Mouse (Mus musculus): ENCODE results near the gene Ergic1.

Gene Ergic1

DNA sequence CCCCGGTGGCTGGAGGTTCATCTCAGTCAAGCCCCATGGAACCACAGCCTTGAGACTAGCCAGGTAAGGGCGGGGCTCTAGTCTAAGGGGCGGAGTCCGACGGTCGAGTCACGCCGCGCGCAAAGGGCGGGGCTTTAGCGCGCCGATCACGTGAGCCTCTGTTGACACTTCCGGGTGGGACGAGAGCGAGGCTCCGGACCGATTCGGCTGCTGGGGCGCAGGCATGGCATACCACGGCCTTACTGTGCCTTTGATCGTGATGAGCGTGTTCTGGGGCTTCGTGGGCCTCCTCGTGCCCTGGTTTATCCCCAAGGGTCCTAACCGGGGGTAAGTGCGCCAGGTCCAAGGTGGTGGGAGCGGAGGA is 114.9 kb downstream of the Ergic1 start:
- DNase-seq = peak; percentile 91

DNA sequence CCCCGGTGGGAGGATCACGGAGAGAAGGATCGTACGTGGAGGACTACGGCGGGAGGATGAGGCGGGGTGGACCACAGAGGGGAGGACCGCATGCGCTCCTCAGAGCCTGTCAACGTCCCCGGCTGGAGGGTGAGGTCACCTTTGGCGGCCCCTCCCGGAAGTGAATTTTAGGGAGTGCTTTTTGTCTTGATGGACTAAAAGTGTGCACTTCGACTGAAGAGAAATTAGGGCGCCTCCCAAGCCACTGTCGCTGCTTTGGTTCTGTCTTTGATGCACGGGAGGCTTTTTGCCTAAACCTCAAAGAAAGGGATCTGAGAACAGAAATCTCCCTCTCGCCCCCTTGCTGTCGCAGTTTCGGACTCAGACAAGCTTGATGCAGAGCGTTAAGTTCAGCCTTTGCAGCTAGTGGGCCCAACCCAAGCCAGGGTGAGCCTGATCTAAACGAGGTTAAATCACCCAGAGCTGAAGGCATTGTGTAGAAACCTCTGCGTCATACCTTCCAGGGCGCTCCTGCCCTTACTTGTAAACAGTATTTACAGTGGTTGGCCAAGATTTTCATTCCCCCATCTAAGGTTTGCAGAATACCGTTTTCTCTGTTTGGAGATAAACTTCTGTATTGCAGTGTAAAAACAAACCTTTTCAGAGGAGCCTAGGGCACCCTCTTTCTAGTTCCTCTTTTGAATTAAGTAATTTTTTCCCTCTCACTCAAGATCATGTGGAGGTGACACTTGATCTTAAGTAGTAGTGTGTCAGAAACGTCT is 115.5 kb downstream of the Ergic1 start:
- DNase-seq = peak; percentile 74

DNA sequence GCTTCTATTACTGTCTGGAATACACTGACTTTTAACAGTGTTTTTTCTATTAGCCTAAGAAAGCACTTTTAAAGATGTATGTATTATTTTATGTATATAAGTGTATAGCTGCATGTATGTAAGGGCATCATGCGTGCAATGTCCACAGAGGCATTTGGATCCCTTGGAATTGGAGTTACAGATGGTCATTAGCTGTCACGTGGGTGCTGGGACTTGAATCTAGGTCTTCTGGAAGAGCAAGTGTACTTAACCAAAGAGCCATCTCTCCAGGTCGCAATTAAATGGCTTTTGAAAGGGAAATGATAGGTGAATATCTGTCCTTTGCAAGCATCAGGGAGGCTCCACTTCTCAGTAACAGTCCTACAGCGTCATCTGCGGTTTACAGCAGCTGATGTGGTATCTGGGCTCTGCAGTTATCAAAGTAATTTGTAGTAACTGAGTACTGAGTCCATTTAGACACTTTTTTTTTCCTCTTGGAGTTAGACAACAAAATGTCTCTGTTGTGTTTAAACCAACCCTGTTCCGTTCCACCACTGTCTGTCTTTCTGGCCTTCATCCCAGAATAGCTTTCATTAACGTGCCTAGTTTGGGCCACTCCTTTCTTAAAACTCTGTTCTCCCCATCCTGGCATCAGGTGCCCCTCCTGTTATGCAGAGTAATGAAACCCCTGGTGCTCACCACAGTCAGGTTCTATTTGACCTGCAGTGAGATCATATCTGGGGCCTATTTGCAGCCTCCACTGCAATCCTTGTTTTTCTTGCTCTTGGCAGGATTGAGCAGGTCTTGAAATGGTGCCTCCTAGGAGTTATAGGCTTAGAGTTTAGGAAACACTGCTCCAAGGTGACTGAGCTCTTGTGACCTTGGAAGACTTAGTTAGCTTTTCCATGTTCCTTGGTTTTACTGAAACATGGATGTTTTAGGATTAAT is 116.7 kb downstream of the Ergic1 start:
- no peak for DNase-seq

DNA sequence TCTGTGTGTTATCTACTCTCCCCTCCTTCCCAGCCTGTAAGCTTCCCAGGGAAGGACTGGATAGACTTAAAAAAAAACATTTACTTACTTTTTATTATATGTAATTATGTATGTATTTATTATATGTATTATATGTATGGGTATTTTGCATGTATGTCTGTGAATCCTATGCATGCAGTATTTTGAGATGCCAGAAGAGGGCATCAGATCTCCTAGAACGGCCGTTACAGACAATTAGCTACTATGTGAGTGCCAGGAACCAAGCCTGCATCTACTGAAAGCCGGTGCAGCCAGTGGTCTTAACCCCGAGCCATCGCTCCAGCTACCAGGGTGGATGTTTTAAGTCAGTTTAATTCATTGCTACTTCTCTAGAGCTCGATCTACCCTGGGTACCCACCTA is 120.0 kb downstream of the Ergic1 start:
- no peak for DNase-seq

DNA sequence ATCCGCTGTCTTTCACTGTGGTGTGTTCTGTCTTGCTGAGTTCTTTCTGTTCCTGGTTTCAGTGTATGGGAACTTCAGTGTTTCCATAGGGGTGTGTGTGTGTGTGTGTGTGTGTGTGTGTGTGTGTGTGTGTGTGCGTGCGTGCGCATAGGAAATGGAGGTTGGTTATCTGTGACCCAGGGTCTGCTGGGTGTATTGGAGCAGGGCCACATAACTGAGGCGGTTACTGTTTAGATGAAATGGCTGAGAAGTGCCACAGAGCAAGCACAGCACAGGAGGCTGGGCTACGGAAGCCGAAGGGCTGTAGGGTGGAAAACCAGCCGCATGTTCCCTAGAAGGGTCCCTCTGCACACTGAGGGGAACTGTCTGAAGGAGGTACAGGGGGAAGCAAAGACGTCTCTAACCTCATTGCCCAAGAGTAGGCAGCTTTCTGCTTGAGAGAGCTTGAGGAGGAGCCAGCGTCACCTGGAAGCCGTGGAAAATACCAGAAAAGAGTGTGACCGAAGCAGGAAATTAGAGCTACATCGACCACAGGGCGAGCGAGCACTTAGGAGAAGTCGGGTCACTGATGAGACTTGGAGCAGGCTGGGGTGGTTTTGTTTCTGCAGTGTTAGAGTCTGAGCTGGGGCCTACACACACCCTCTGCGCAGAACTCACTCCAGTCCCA is 125.2 kb downstream of the Ergic1 start:
- no peak for DNase-seq

DNA sequence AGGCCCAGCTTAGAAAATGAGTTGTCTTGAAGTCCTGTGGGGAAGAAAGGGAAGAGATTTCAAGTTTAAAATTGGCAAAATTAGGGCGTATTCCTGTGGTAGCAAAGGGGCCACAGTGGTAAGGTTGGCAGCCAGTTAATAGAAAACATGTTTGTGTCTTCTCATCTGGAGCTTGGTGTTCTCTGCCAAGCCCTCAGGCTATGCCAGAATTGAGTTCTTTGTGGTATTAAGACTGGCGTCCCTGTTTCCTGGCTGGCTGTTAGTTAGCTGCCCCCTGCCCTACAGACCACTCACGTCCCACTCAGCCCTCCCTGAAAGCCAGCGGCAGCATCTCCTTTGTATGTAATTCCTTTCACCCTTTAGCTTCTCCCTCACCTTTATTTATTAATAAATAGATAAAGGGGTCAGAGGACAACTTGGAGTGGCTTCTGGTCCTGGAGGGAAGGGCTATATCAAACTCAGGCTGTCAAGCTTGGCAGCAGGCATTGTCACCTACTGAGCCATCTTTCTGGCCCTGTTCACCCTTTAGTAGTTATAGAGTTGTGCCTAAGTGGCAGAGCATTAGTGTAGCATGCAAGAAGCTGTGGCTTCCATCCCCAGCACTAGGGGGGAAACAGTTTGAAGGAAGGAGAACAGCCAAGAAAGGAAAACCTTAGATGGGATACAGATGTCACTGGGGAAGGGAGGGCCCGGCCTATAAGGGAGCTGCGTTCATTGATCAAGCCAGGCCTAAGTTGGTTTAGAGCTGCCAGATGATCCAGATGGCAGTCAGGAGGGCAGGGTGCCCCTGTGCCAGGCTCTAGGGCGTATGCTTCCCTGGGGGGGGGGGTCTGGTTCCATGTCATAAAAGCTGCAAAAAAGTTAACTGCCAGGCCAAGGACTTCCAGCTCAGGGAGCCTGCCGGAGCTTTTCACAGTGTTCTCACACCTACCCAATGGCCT is 127.8 kb downstream of the Ergic1 start:
- DNase-seq = peak; percentile 62

DNA sequence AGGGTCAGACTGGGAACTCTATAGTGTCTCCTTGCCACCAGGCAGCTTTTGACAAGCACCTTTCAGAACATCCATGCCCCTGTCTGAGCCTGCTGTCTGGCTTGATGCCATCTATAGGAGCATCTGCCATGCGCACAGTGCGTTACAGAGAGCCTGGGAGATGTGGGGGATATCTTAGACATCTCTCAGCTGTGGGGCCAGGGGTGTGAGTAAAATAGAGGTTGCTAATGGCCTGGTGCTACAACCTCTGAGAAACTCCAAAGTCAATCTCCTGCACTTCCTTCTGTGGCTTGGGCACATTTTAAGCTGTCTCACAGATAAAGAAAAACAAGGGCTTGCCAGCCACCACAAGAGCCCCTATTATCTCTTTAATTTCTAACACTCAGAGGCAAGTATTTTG is 128.5 kb downstream of the Ergic1 start:
- DNase-seq = no peak

DNA sequence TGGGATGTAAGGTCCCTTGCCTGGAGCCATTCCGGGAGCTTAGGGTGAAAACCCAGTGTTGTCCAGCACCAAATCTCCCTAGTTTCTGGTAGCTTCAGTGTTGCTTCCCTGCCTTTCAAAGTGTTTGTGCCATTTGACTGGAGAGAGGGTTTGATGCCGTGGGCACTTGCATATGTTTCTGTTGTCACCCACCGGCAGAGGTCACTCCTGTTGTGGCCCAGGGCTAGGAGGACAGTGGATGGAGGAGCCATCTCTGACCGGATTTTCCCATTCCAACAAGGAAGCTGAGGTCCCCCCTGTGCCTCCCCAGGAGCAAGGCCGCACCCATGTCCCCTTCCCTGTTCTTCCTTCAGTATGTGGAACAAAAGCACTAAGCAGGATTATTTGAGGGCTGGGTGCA is 128.9 kb downstream of the Ergic1 start:
- no peak for DNase-seq

DNA sequence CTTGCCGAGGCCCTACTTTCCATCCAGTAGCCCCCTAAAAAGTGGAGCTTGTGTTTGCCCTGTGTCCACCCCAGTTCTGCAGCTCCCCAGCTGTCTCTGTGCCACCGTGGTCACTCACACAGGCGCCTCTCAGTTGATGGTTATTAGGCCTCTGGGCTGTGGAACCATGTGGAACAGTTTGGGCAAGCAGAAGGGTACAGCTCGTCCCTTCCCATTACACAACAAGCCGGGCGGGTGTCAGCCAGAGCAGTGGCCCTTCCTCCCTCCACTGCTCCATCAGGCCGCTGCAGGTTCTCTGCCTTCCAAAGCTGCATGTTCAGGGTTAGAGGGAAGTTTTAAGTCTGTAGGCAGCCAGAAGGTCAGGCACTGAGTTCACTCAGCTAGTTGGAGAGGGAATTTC is 129.8 kb downstream of the Ergic1 start:
- DNase-seq = no peak

DNA sequence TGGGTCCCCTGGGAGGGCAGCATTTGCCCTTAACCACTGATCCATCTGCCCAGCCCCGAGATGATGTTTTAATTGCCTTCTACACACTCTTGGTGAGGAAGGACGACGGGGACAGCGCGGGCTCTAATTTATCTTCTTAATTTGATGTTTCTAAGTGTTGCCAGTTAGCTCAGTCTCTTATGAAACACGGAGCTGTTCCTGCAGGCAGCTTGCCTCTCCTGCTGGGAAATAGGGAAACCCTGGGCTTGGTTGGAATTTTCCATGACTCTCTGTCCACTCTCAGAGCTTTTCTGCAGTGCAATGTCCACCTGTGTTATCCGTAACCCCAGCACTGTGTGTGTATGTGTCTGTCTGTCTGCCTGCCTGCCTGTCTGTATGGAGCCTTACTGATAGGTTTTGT is 132.1 kb downstream of the Ergic1 start:
- no peak for DNase-seq

DNA sequence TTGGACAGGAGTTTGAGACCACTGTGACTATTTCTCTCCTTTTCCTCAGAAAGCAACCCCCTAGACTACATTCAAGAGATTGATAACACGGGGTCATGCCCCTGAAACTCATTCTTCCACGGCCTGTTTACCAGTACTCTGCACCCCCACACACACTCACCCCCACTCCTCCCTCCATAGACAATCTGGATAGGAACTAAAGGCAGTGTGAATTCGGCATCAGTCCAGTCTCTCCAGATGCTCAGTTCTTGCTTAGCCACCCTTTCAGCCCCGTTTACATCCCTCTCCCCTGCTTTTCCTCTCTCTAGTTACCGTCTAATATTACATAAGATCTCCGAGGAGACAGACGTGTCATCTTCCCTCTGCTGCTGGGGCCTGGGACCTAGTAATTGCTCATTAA is 132.9 kb downstream of the Ergic1 start:
- DNase-seq = peak; percentile 66

DNA sequence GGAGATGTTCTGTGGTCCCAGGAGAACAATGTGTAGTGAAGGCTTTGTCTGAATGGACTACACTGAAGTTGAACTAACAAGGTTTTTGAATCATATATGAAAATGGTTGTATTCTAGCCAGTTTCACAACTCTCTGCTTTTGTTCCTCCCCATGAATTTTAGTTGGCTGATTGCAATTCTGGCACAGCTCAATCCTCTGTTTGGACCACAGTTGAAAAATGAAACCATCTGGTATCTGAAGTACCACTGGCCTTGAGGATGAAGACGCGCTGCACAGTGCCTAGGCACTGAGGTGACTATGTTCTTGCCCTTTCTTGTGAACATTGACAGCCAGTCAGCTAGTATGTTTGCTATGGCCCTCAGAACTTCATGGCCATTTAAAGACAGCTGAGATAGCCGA is 133.9 kb downstream of the Ergic1 start:
- no peak for DNase-seq

DNA sequence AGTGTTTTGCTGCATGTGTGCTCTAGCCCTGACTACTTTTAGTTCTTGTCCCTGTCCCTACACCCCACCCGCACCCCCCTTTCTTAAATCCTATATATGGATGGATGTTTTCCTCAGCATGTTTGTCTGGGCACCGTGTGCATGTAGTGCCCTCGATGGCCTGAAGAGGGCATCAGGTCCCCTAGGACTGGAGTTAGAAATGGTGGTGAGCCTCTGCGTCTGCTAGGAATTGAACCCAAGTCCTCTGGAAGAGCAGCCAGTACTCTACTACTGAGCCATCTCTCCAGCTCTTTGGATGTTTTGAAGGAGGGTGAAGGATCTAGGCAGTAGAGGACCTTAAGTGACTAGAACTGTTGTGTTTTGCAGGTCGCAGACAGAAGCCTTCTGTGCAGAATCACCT is 137.6 kb downstream of the Ergic1 start:
- DNase-seq = no peak

DNA sequence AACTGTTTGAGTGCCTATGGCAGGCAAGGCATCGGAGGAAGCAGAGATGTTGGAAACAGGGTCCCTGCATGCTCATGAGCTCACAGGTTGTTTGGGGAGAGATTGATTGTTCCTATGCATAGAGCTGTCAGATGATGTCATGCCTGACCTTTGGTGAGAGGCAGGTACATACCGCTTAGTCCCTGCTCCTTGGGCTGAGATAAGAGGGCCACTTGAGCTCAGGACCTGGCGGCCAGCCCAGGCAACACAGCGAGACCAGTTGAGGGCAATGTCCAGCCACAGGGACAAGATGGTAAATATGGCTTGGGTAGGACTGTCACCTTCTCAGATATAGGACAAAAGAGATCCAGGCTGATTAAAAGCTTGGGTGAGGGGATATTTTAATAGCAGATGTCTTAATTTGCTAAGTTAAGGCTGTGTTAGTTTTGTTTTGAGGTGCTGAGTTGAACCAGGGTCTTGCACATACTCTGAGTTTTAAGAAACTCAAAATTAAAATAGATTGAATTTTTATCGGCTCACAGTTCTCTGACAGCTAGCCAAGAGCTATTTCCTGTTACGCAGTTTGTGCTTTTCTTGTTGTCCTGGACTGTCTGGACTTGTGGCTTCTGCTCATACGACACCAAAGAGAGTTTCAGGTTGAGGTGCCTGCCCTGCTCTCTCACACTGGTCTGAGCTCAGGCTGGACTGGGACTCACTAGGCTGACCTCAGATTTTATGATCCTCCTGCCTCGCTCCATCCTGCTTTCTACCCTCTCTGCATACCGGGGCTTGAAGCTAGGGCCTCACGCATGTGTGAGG is 138.7 kb downstream of the Ergic1 start:
- DNase-seq = no peak

DNA sequence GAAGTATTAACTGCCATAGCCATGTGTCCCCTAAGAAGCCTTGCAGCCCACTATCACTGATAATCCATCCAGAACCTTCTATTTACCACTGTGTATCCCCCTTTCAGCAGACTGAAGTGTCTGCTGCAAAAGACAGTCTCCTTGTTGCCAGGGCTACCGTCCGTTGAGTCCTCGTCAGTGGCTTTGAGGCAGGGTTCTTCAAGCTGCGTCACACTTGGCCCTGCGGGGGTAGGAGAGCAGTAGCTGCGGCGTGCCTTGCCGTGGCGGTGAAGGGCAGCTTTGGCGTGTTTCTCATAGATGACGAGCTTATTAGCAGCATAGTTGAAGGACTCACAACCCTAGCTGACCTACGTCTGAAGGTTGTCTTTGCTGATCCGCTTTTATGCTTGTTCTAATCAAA is 140.3 kb downstream of the Ergic1 start:
- DNase-seq = no peak

DNA sequence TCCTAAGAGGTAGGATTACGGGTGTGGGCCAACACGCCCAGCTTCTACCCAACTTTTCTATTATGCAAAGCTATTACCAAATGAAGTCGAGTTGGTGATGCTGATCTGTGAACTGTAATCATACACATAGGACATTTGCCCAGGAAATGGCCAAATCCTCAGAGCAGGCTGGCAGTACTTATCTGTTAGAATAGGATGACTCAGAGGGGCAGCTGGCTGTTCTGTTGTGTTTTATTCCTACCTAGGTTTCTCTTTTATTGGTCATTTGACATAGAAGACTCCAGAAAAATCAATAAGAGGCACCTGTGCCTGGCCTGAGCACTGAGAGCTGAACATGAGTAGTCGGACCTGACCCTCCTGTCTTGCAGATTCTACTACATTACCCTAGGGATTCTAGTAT is 141.3 kb downstream of the Ergic1 start:
- DNase-seq = no peak

DNA sequence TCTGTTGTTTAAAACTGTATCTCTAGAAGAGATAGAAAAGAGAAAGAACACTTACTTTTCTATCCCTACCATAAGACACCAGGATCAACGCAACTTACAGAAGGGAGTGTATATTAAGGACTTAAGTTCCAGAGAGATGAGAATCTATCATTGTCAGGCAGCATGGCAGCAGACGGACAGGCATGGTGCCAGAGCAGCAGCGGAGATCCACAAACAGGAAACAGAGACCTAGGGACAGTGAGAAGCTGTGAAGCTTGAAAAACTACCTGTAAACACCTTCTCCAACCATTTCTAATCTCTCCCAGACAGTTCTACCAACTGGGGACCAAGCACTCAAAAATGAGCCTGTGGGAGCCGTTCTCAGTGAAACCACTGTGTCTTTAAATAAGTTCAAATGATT is 142.4 kb downstream of the Ergic1 start:
- no peak for DNase-seq

DNA sequence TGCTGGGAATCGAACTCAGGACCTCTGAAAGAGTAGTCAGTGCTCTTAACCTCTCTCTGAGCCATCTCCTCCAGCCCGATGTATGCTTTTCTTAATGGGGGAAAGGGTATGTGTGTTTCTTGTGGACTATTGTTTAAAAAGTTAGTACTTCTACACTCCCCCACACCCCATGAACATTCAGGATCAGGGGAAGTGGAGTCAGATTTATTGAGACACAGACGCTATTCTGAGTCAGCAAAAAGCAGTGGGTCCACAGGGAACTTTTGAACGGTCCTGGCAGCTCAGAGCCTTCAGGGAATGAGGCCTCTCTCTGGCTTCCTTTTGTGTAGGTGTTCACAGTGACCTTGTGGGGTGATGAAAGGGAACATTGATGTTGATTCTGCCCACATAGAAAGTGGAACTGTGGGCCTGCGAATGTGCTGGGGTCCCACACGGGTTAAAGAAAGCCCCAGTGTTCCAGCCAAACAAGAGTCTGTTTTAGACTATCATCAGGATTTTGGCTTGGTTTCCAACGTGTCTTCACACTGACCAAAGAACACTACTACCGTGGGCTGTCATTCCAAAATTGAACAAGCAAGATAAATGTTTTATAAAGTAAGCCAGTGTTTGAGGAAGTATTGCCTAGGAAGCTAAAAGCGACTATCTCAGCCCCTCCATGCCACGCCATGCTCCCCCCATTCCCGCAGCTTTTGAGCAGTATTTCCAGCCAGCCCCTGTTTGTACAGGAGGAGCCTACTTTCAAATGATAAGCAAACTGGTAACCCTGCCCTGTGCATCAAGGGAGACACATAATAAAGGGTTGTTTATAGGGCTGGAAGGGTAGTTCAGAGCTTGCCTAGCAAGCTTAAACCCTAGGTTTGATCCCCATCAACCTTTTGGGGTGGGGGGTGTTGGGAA is 144.4 kb downstream of the Ergic1 start:
- no peak for DNase-seq

All from layer of hippocampus, adult 9-11 months (tissue).